Mouse (Mus musculus): ENCODE results near the gene Lztfl1. TPM values are rescaled to one million over a fixed set of nuclear protein-coding genes. Genes with fewer than 3 reads are reported as not detected.
"Not testable (repeated sequence)": the region's sequence is repeated elsewhere in the genome, so short reads cannot be mapped to it uniquely, and the experiment has no call there.

Lztfl1 gene
- polyA plus RNA-seq, 1 experiment from 2014 or later = 60.7 TPM

GRCm38 (mm10) chr9:123754333-123754732 is 36.8 kb upstream of the Lztfl1 start:
- WGBS = 94% methylated on average over 4 of the region's 4 CpGs
- no peak overlapping the region for H3K27ac ChIP-seq (replicated peaks; ENCODE audit: low read depth, low read length)
- DNase-seq (no peak), ATAC-seq (ENCODE audit: low FRiP score, low TSS enrichment) (no peak)
- no peak overlapping the region for H3K4me3 ChIP-seq (replicated peaks; ENCODE audit: low read depth, low read length)
- no peaks in the 10 kb centered on the region for H3K27me3 ChIP-seq (ENCODE audit: control insufficient read depth, insufficient read depth, low read length)
- H3K4me2 ChIP-seq (ENCODE audit: low read length) = no peak overlapping the region
- no peak overlapping the region for H3K9ac ChIP-seq (replicated peaks; ENCODE audit: low read length)
- H3K4me1 ChIP-seq (ENCODE audit: control insufficient read depth, insufficient read depth, low read length) = no peaks in the 10 kb centered on the region
- no peaks in the 10 kb centered on the region for H3K36me3 ChIP-seq (ENCODE audit: control insufficient read depth, insufficient read depth, low read length)
- no peaks in the 10 kb centered on the region for H3K9me3 ChIP-seq (ENCODE audit: control insufficient read depth, low read length)

DNA sequence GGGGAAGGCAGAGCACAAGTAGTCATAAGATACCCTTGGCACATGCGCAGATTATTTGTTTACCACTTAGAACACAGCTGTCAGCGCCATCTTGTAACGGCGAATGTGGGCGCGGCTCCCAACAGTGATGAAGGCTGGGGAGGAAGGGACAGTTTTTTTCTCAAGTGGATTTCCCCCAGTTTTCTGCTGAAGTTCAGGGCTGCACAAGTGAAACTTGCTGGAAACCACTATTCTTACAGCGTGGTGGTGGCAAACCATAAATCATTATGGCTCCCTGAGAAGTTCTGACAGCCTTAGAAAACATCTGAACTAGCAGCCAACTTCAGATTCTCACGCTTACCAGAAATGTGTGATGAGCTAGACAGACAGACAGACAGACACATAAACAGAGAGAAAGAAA is 32.2 kb upstream of the Lztfl1 start:
- not testable (repeated sequence) for H3K4me1 ChIP-seq (ENCODE audit: control insufficient read depth, insufficient read depth, low read length); H3K9me3 ChIP-seq (ENCODE audit: control insufficient read depth, low read length); H3K4me3 ChIP-seq (replicated peaks; ENCODE audit: low read depth, low read length); DNase-seq; H3K36me3 ChIP-seq (ENCODE audit: control insufficient read depth, insufficient read depth, low read length); H3K27ac ChIP-seq (replicated peaks; ENCODE audit: low read depth, low read length); ATAC-seq (ENCODE audit: low FRiP score, low TSS enrichment); H3K9ac ChIP-seq (replicated peaks; ENCODE audit: low read length); H3K4me2 ChIP-seq (ENCODE audit: low read length); H3K27me3 ChIP-seq (ENCODE audit: control insufficient read depth, insufficient read depth, low read length)
- WGBS = 95% methylated on average over 7 of the region's 8 CpGs

GRCm38 (mm10) chr9:123740799-123741198 is 23.3 kb upstream of the Lztfl1 start:
- no peaks in the 10 kb centered on the region for H3K36me3 ChIP-seq (ENCODE audit: control insufficient read depth, insufficient read depth, low read length)
- no peak overlapping the region for H3K27ac ChIP-seq (replicated peaks; ENCODE audit: low read depth, low read length)
- ATAC-seq (ENCODE audit: low FRiP score, low TSS enrichment) = no peak
- DNase-seq = no peak
- 91% methylated on average over 4 of the region's 4 CpGs for WGBS
- no peak overlapping the region for H3K4me2 ChIP-seq (ENCODE audit: low read length)
- H3K9ac ChIP-seq (replicated peaks; ENCODE audit: low read length) = no peak overlapping the region
- no peaks in the 10 kb centered on the region for H3K4me1 ChIP-seq (ENCODE audit: control insufficient read depth, insufficient read depth, low read length)
- H3K9me3 ChIP-seq (ENCODE audit: control insufficient read depth, low read length) = no peaks in the 10 kb centered on the region
- H3K27me3 ChIP-seq (ENCODE audit: control insufficient read depth, insufficient read depth, low read length) = no peaks in the 10 kb centered on the region
- H3K4me3 ChIP-seq (replicated peaks; ENCODE audit: low read depth, low read length) = no peak overlapping the region

- H3K4me2 ChIP-seq (ENCODE audit: low read length) = no peak overlapping the region
Measured at GRCm38 (mm10) chr9:123734133-123734532, 16.6 kb upstream of the Lztfl1 start.

GRCm38 (mm10) chr9:123731271-123731670 is 13.8 kb upstream of the Lztfl1 start:
- H3K4me2 ChIP-seq (ENCODE audit: low read length) = no peak overlapping the region
- H3K27ac ChIP-seq (replicated peaks; ENCODE audit: low read depth, low read length) = no peak overlapping the region
- H3K36me3 ChIP-seq (ENCODE audit: control insufficient read depth, insufficient read depth, low read length) = no peaks in the 10 kb centered on the region
- no peak for DNase-seq
- H3K4me3 ChIP-seq (replicated peaks; ENCODE audit: low read depth, low read length) = no peak overlapping the region
- H3K9ac ChIP-seq (replicated peaks; ENCODE audit: low read length) = no peak overlapping the region
- H3K27me3 ChIP-seq (ENCODE audit: control insufficient read depth, insufficient read depth, low read length) = no peaks in the 10 kb centered on the region
- WGBS = 74% methylated on average over 3 of the region's 3 CpGs
- no peaks in the 10 kb centered on the region for H3K4me1 ChIP-seq (ENCODE audit: control insufficient read depth, insufficient read depth, low read length)
- ATAC-seq (ENCODE audit: low FRiP score, low TSS enrichment) = no peak
- no peaks in the 10 kb centered on the region for H3K9me3 ChIP-seq (ENCODE audit: control insufficient read depth, low read length)

More at GRCm38 (mm10) chr9:123734133-123734532, 16.6 kb upstream of the Lztfl1 start:
- no peaks in the 10 kb centered on the region for H3K36me3 ChIP-seq (ENCODE audit: control insufficient read depth, insufficient read depth, low read length)
- no peak for DNase-seq
- H3K4me3 ChIP-seq (replicated peaks; ENCODE audit: low read depth, low read length) = no peak overlapping the region
- 71% methylated on average over 3 of the region's 3 CpGs for WGBS
- no peaks in the 10 kb centered on the region for H3K4me1 ChIP-seq (ENCODE audit: control insufficient read depth, insufficient read depth, low read length)
- ATAC-seq (ENCODE audit: low FRiP score, low TSS enrichment) = no peak
- H3K9ac ChIP-seq (replicated peaks; ENCODE audit: low read length) = no peak overlapping the region
- H3K27ac ChIP-seq (replicated peaks; ENCODE audit: low read depth, low read length) = no peak overlapping the region
- no peaks in the 10 kb centered on the region for H3K9me3 ChIP-seq (ENCODE audit: control insufficient read depth, low read length)
- H3K27me3 ChIP-seq (ENCODE audit: control insufficient read depth, insufficient read depth, low read length) = no peaks in the 10 kb centered on the region

- Histone ChIP-seq H3K9ac (replicated peaks; ENCODE audit: low read length) (no peak overlapping the region), H3K36me3 (ENCODE audit: control insufficient read depth, insufficient read depth, low read length) (no peaks in the 10 kb centered on the region), H3K27me3 (ENCODE audit: control insufficient read depth, insufficient read depth, low read length) (no peaks in the 10 kb centered on the region), H3K27ac (replicated peaks; ENCODE audit: low read depth, low read length) (no peak overlapping the region), H3K4me3 (replicated peaks; ENCODE audit: low read depth, low read length) (no peak overlapping the region), H3K9me3 (ENCODE audit: control insufficient read depth, low read length) (no peaks in the 10 kb centered on the region), H3K4me1 (ENCODE audit: control insufficient read depth, insufficient read depth, low read length) (no peaks in the 10 kb centered on the region), H3K4me2 (ENCODE audit: low read length) (no peak overlapping the region)
- no peak for DNase-seq
- no peak for ATAC-seq (ENCODE audit: low FRiP score, low TSS enrichment)
- 76% methylated on average over 2 of the region's 2 CpGs for WGBS
Measured at GRCm38 (mm10) chr9:123722737-123723493, 5.4 kb upstream of the Lztfl1 start.

DNA sequence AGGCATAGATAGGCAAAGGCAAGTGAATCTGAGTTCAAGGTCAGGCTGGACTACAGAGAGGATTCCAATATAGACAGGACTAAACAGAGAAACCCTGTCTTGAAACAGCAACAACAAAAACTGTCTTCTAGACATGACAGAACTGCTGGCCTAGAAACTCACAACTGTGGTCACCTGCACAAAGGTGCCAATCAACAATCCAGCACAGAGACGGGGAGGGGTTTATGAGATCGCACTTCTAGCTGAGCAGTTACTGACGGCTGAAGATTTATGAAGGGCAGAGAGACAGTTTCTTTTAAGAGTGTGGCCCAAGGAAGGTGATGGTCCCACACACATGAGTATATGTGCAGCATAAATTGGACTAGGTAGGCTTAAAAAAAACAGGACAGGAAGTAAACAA is 1.2 kb downstream of the Lztfl1 start:
- 80% methylated on average over 3 of the region's 3 CpGs for WGBS
- no peak overlapping the region for H3K4me3 ChIP-seq (replicated peaks; ENCODE audit: low read depth, low read length)
- no peak overlapping the region for H3K9ac ChIP-seq (replicated peaks; ENCODE audit: low read length)

GRCm38 (mm10) chr9:123713111-123713510 is 4.4 kb downstream of the Lztfl1 start:
- no peak overlapping the region for H3K4me3 ChIP-seq (replicated peaks; ENCODE audit: low read depth, low read length)
- 88% methylated on average over 2 of the region's 2 CpGs for WGBS

More for the DNA sequence above, 1.2 kb downstream of the Lztfl1 start:
- Histone ChIP-seq H3K9me3 (ENCODE audit: control insufficient read depth, low read length) (no peaks in the 10 kb centered on the region), H3K4me1 (ENCODE audit: control insufficient read depth, insufficient read depth, low read length) (peaks cover 8% of the 10 kb centered on the region; the same call in 1 of the 2 replicates), H3K27me3 (ENCODE audit: control insufficient read depth, insufficient read depth, low read length) (no peaks in the 10 kb centered on the region), H3K36me3 (ENCODE audit: control insufficient read depth, insufficient read depth, low read length) (peaks cover 10% of the 10 kb centered on the region), H3K4me2 (ENCODE audit: low read length) (peak overlapping the region; percentile 76), H3K27ac (replicated peaks; ENCODE audit: low read depth, low read length) (no peak overlapping the region)
- ATAC-seq (ENCODE audit: low FRiP score, low TSS enrichment) (no peak), DNase-seq (no peak)

DNA sequence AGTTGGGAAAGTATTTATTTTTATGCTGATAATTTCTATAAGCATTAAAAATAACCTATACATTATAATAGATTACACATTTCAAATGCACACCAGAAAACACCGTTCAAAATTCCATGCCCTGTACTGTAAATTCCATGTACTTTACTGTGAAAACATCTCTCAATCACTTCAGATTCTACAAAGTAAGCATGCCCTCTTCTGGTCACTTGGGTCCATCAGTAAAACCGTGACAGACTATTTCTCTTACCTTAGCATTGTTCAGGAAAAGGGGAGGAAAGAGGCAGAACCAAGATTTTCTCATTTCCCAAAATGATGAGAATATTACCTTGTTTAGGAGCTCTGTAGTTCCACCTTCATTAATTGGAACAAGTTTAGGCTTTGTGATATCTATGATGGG is 8.3 kb downstream of the Lztfl1 start:
- H3K9me3 ChIP-seq (ENCODE audit: control insufficient read depth, low read length) = no peaks in the 10 kb centered on the region
- WGBS = 52% methylated on average over 2 of the region's 2 CpGs
- H3K36me3 ChIP-seq (ENCODE audit: control insufficient read depth, insufficient read depth, low read length) = peaks cover 59% of the 10 kb centered on the region

More at GRCm38 (mm10) chr9:123713111-123713510, 4.4 kb downstream of the Lztfl1 start:
- Histone ChIP-seq H3K27me3 (ENCODE audit: control insufficient read depth, insufficient read depth, low read length) (no peaks in the 10 kb centered on the region), H3K9me3 (ENCODE audit: control insufficient read depth, low read length) (no peaks in the 10 kb centered on the region), H3K4me1 (ENCODE audit: control insufficient read depth, insufficient read depth, low read length) (peaks cover 8% of the 10 kb centered on the region; the same call in 1 of the 2 replicates), H3K36me3 (ENCODE audit: control insufficient read depth, insufficient read depth, low read length) (peaks cover 38% of the 10 kb centered on the region), H3K9ac (replicated peaks; ENCODE audit: low read length) (no peak overlapping the region), H3K4me2 (ENCODE audit: low read length) (no peak overlapping the region), H3K27ac (replicated peaks; ENCODE audit: low read depth, low read length) (no peak overlapping the region)
- DNase-seq (peak; percentile 2), ATAC-seq (ENCODE audit: low FRiP score, low TSS enrichment) (no peak)

More for the DNA sequence above, 8.3 kb downstream of the Lztfl1 start:
- H3K27ac ChIP-seq (replicated peaks; ENCODE audit: low read depth, low read length) = no peak overlapping the region
- ATAC-seq (ENCODE audit: low FRiP score, low TSS enrichment) (no peak), DNase-seq (peak; percentile 9)
- no peak overlapping the region for H3K4me3 ChIP-seq (replicated peaks; ENCODE audit: low read depth, low read length)
- no peaks in the 10 kb centered on the region for H3K27me3 ChIP-seq (ENCODE audit: control insufficient read depth, insufficient read depth, low read length)
- H3K9ac ChIP-seq (replicated peaks; ENCODE audit: low read length) = no peak overlapping the region
- no peaks in the 10 kb centered on the region for H3K4me1 ChIP-seq (ENCODE audit: control insufficient read depth, insufficient read depth, low read length)
- no peak overlapping the region for H3K4me2 ChIP-seq (ENCODE audit: low read length)
